Mouse (Mus musculus) erythroblast, embryonic 14.5 days (primary cell): ENCODE results near the gene Pon2.

Experiments used
- GATA1 ChIP-seq: IDR thresholded peaks from 2 replicates; pipeline ENCODE4 v1.6.1; 2012; ENCODE audit warnings: low read length, inconsistent platforms, mixed read lengths
- TAL1 ChIP-seq: IDR thresholded peaks from 3 replicates; pipeline ENCODE4 v1.6.1; 2012; ENCODE audit warnings: low read length, inconsistent platforms, mixed read lengths

DNA sequence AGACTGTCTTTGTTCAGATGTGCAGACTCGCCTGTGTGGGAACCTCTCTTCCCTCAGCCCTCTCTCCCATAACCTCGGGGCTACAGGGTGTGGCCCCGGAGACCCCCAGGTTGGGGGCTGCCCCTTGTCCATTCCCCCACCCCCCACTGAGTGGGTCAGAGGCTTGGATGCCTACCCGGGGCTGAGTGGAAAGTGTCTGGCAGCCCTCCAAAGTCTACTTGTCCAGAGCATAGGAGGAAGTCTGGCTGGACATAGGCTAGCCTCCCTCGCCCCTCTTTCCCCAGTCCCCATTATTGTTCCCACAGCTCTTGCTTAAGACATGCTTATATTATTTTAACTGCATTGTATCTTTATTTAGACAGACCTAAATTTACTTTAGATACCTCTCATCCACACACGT is 46.0 kb upstream of the Pon2 start:
- TF ChIP-seq TAL1: no peak
- no peak for TF ChIP-seq GATA1
